Mouse (Mus musculus) liver, adult 2 months (tissue): Measurements from ENCODE around the gene Dda1. TPM values are rescaled to one million over a fixed set of nuclear protein-coding genes. Genes with fewer than 3 reads are reported as not detected.
"Not testable (repeated sequence)": the region's sequence is repeated elsewhere in the genome, so short reads cannot be mapped to it uniquely, and the experiment has no call there.

Experiments used
- DNase-seq: peaks from one replicate; pipeline ENCODE4 v3.0.0-alpha.2; 2011; ENCODE audit warnings: low read depth, low spot score; ENCODE audit errors: extremely low read depth
- H3K27ac ChIP-seq: fragments of 200-500 bp; replicated peaks from 2 replicates; pipeline ENCODE4 v1.5.1; 2012; ENCODE audit warnings: low read depth, mild to moderate bottlenecking, control low read depth, inconsistent platforms, low read length; ENCODE audit not compliant: insufficient read depth
- H3K27me3 ChIP-seq: fragments of 200-500 bp; 2 replicates; pipeline ENCODE4 v1.6.1; 2012; ENCODE audit warnings: mild to moderate bottlenecking, moderate library complexity, low read length, inconsistent platforms; ENCODE audit not compliant: control insufficient read depth, insufficient read depth
- H3K36me3 ChIP-seq: fragments of 200-500 bp; 2 replicates; pipeline ENCODE4 v1.6.1; 2012; ENCODE audit warnings: low read length, inconsistent platforms; ENCODE audit not compliant: control insufficient read depth, insufficient read depth
- H3K4me1 ChIP-seq: fragments of 200-500 bp; 2 replicates; pipeline ENCODE4 v1.6.1; 2011; ENCODE audit warnings: low read length; ENCODE audit not compliant: control insufficient read depth, insufficient read depth
- H3K4me3 ChIP-seq: fragments of 200-500 bp; 2 replicates; pipeline ENCODE4 v1.5.1; 2011; ENCODE audit warnings: low read depth, mild to moderate bottlenecking, control low read depth, low read length, moderate library complexity; ENCODE audit not compliant: insufficient read depth
- H3K79me2 ChIP-seq: fragments of 200-500 bp; 2 replicates; pipeline ENCODE4 v1.6.1; 2012; ENCODE audit warnings: inconsistent platforms, mild to moderate bottlenecking, low read length, moderate library complexity; ENCODE audit not compliant: control insufficient read depth, insufficient read depth
- H3K9ac ChIP-seq: fragments of 200-500 bp; 2 replicates; pipeline ENCODE4 v1.6.1; 2012; ENCODE audit warnings: low read depth, mild to moderate bottlenecking, control low read depth, inconsistent platforms, low read length
- CTCF ChIP-seq: fragments of 200-500 bp; IDR thresholded peaks from 2 replicates; pipeline ENCODE4 v1.5.1; 2011; ENCODE audit warnings: low read depth, low read length, control low read depth
- POLR2A ChIP-seq: fragments of 200-500 bp; IDR thresholded peaks from 2 replicates; pipeline ENCODE4 v1.6.1; 2011; ENCODE audit warnings: low read length, control low read depth; ENCODE audit not compliant: insufficient read depth; ENCODE audit errors: extremely low read depth
- WGBS: fragments of 180-500 bp; shearing (Covaris S2); methylation state at CpG from one replicate; pipeline ENCODE4 v1.1.7; 2018; 5-methylcytosine and 5-hydroxymethylcytosine counted together
- polyA plus RNA-seq: library from polyadenylated mRNA; depleted of rRNA; stranded (reverse); fragments of >200 nt; gene quantifications from 2 replicates; pipeline ENCODE4 v1.2.3, GENCODE M21; 2012; rRNA removed
- total RNA-seq: library from RNA; depleted of rRNA; stranded (reverse); fragments of >200 nt; gene quantifications from 2 replicates; pipeline ENCODE4 v1.2.3, GENCODE M21; 2014; rRNA removed

Gene Dda1
- total RNA-seq (7.7 and 8.3 TPM in 2 replicates), polyA plus RNA-seq (32.5 and 34.1 TPM in 2 replicates)

DNA sequence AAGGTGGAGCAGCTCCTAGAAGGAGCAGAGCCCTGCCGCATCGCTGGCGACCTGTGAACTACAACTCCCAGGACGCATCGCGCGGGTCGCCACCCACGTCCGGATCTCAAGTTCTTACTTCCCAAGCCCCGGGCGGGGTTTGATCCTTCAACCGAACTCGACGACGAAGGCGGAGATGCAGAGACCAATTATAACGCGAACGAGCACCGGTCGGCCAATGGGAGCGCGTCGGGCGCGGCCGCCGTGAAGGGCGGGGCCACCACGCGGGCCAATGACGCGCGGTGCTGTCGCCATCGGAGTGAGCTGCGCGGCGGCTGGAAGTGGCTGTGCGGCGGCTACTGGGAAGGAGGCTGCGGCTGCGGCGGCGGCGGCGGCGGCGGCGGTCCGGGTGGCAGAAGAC, at the start of gene Dda1:
Gene Dda1, plus strand, starts transcription at position 284 of the 400 bp plus-strand sequence.
- DNase-seq: peak; percentile 93
- H3K36me3 ChIP-seq: no peaks in the 10 kb centered on the region
- peak within 1 kb of the TSS; percentile 86 for H3K4me3 ChIP-seq
- under 1% methylated on average over 52 of the region's 52 CpGs for WGBS
- no peaks in the 10 kb centered on the region for H3K27me3 ChIP-seq
- no peak within 1 kb of the TSS; the same call in 1 of the 2 replicates for H3K27ac ChIP-seq
- TF ChIP-seq POLR2A (peak; percentile 53; the same call in 1 of the 2 replicates), CTCF (no peak)
- peak within 1 kb of the TSS; percentile 92 for H3K9ac ChIP-seq
- peaks cover 13% of the 10 kb centered on the region for H3K4me1 ChIP-seq
- peaks cover 13% of the 10 kb centered on the region; the same call in 1 of the 2 replicates for H3K79me2 ChIP-seq

- H3K27ac ChIP-seq: no peak overlapping the region
- H3K79me2 ChIP-seq: no peaks in the 10 kb centered on the region
- TF ChIP-seq CTCF (no peak), POLR2A (no peak)
- H3K4me3 ChIP-seq: no peak overlapping the region
- H3K4me1 ChIP-seq: peaks cover 1% of the 10 kb centered on the region; the same call in 1 of the 2 replicates
- H3K9ac ChIP-seq: no peak overlapping the region
- no peaks in the 10 kb centered on the region for H3K27me3 ChIP-seq
- no peaks in the 10 kb centered on the region for H3K36me3 ChIP-seq
- peak; percentile 18 for DNase-seq
These were observed 46.9 kb upstream of the Dda1 start for GRCm38 (mm10) chr8:71422121-71422520.

- WGBS: 85% methylated on average over 1 of the region's 1 CpGs
- not testable (repeated sequence) for H3K4me3 ChIP-seq, H3K9ac ChIP-seq, H3K36me3 ChIP-seq, H3K4me1 ChIP-seq, H3K79me2 ChIP-seq, DNase-seq, H3K27ac ChIP-seq, H3K27me3 ChIP-seq
These were observed 36.1 kb upstream of the Dda1 start for GRCm38 (mm10) chr8:71432935-71433334.

DNA sequence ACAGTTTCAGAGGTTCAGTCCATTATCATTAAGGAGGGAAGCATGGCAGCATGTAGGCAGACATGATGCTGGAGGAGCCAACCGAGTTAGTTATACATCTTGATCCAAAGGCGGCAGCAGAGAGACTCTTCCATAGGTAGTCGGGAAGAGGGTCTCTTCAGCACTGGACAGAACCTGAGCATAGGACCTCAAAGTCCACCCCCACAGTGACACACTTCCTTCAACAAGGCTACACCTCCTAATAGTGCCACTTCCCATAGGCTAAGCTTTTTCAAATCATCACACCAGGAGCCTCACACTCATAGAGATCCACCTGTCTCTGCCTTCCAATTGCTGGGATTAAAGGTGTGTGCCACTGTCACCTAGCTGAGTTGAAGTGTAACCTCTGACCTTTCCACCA, 32.0 kb upstream of the Dda1 start:
- no peaks in the 10 kb centered on the region for H3K79me2 ChIP-seq
- TF ChIP-seq POLR2A: no peak
- no peak overlapping the region for H3K4me3 ChIP-seq
- no peaks in the 10 kb centered on the region for H3K27me3 ChIP-seq
- WGBS: 55% methylated on average over 3 of the region's 3 CpGs
- no peak for DNase-seq
- H3K36me3 ChIP-seq: no peaks in the 10 kb centered on the region
- no peak overlapping the region for H3K27ac ChIP-seq
- H3K4me1 ChIP-seq: no peaks in the 10 kb centered on the region
- no peak overlapping the region for H3K9ac ChIP-seq

DNA sequence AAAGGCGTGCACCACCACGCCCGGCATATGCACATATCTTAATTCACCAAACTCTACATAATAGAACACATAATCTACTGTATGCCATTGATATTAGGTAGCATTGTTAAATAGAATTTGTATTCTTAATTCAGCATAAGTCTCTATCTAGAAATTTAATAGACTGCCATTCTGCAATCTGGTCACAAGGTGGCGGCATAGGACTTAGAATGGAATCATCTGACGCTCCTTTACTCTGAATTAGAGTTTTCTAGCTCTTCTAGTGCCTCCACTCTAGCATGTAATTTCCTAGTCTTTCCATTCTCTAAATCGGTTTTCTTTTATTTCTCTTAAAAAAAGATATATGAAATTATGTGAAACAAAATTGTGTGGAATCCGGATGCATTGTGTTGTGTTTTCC, 27.6 kb upstream of the Dda1 start:
- peak; percentile 53 for TF ChIP-seq CTCF
- TF ChIP-seq POLR2A: no peak
- H3K36me3 ChIP-seq: no peaks in the 10 kb centered on the region
- no peaks in the 10 kb centered on the region for H3K79me2 ChIP-seq
- WGBS: under 1% methylated on average over 7 of the region's 7 CpGs
- no peak overlapping the region for H3K27ac ChIP-seq
- no peaks in the 10 kb centered on the region for H3K4me1 ChIP-seq
- H3K27me3 ChIP-seq: no peaks in the 10 kb centered on the region
- DNase-seq: peak; percentile 53
- no peak overlapping the region for H3K4me3 ChIP-seq
- H3K9ac ChIP-seq: no peak overlapping the region

GRCm38 (mm10) chr8:71445096-71445495, 23.9 kb upstream of the Dda1 start:
- DNase-seq: no peak
- Histone ChIP-seq H3K9ac (no peak overlapping the region), H3K36me3 (no peaks in the 10 kb centered on the region), H3K27me3 (no peaks in the 10 kb centered on the region), H3K4me3 (no peak overlapping the region), H3K79me2 (no peaks in the 10 kb centered on the region), H3K4me1 (no peaks in the 10 kb centered on the region), H3K27ac (no peak overlapping the region)
- WGBS: 76% methylated on average over 7 of the region's 7 CpGs
- no peak for TF ChIP-seq POLR2A
- TF ChIP-seq CTCF: no peak
